Mouse (Mus musculus) lung, embryonic 15.5 days (tissue): ENCODE results near the gene Gm20503. TPM values are rescaled to one million over a fixed set of nuclear protein-coding genes. Genes with fewer than 3 reads are reported as not detected.

Experiments
- ATAC-seq: fragments of 200-750 bp; cut with Nextera tagmentation; 2 replicates; pipeline ENCODE4 v1.8.0; 2017; ENCODE audit warnings: moderate number of reproducible peaks, borderline replicate concordance; ENCODE audit not compliant: low FRiP score, low TSS enrichment; ENCODE audit errors: extremely low read depth
- H3K27ac ChIP-seq: fragments of 300-500 bp; sonication (generic); 2 replicates; pipeline ENCODE4 v1.5.1; 2015; ENCODE audit warnings: moderate library complexity, mild to moderate bottlenecking, inconsistent platforms
- H3K27me3 ChIP-seq: fragments of 300-500 bp; sonication (generic); 2 replicates; pipeline ENCODE4 v1.6.1; 2015; ENCODE audit warnings: inconsistent platforms
- H3K36me3 ChIP-seq: fragments of 300-500 bp; sonication (generic); 2 replicates; pipeline ENCODE4 v1.6.1; 2015; ENCODE audit warnings: inconsistent platforms
- H3K4me1 ChIP-seq: fragments of 300-500 bp; sonication (generic); 2 replicates; pipeline ENCODE4 v1.6.1; 2015; ENCODE audit warnings: inconsistent platforms
- H3K4me2 ChIP-seq: fragments of 300-500 bp; sonication (generic); 2 replicates; pipeline ENCODE4 v1.6.1; 2015; ENCODE audit warnings: inconsistent platforms, mild to moderate bottlenecking, moderate library complexity
- H3K4me3 ChIP-seq: fragments of 300-500 bp; sonication (generic); 2 replicates; pipeline ENCODE4 v1.5.1; 2015; ENCODE audit warnings: mild to moderate bottlenecking, inconsistent platforms
- H3K9ac ChIP-seq: fragments of 300-500 bp; sonication (generic); 2 replicates; pipeline ENCODE4 v1.6.1; 2015; ENCODE audit warnings: inconsistent platforms
- H3K9me3 ChIP-seq: fragments of 300-500 bp; sonication (generic); 2 replicates; pipeline ENCODE4 v1.6.1; 2016; ENCODE audit warnings: inconsistent platforms
- WGBS: fragments of 180-500 bp; shearing (Covaris S2); methylation state at CpG from one replicate; pipeline ENCODE4 v1.1.7; 2015; 5-methylcytosine and 5-hydroxymethylcytosine counted together
- polyA plus RNA-seq: library from polyadenylated mRNA; unstranded; fragments of >200 nt; fragmentation: Nextera tagmentation; extraction: Ambion mirVana; gene quantifications from 2 replicates; pipeline ENCODE4 v1.2.1, GENCODE M21; 2015

The Gm20503 gene
- polyA plus RNA-seq, 1 experiment from 2014 or later, result 15.2 TPM

- ATAC-seq, result no peak
- Histone ChIP-seq H3K9ac (no peak overlapping the region), H3K27ac (no peak overlapping the region), H3K36me3 (peaks cover 3% of the 10 kb centered on the region; the same call in 1 of the 2 replicates), H3K9me3 (no peaks in the 10 kb centered on the region), H3K4me1 (peaks cover 8% of the 10 kb centered on the region), H3K27me3 (no peaks in the 10 kb centered on the region), H3K4me3 (no peak overlapping the region), H3K4me2 (no peak overlapping the region)
- WGBS, result 77% methylated on average over 11 of the region's 11 CpGs
Observed at GRCm38 (mm10) chr4:59040397-59041287, 37.6 kb downstream of the Gm20503 start.

DNA sequence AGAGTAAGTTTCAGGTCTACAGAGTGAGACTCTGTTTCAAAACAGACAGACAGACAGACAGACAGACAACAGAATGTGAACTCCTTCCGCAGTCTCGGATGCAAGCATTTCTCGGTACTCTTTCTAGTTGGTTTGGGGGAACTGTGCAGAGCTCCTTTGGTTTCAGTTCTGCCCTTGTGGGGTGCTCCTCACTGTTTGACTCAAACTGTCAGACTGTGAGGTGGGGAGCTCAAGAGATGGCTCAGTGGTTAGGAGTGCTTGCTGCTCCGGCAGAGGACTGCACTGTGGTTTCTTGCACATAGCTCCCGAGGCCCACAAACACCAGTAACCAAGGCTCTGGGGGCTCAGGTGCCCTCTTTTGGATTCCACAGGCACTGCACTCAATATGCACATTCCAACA, 40.1 kb downstream of the Gm20503 start:
- Histone ChIP-seq H3K4me3 (no peak overlapping the region), H3K36me3 (peaks cover 3% of the 10 kb centered on the region; the same call in 1 of the 2 replicates), H3K9ac (no peak overlapping the region), H3K4me1 (no peaks in the 10 kb centered on the region), H3K27me3 (no peaks in the 10 kb centered on the region), H3K9me3 (no peaks in the 10 kb centered on the region), H3K27ac (no peak overlapping the region), H3K4me2 (no peak overlapping the region)
- ATAC-seq, result no peak
- WGBS, result 87% methylated on average over 5 of the region's 5 CpGs

- no peak for ATAC-seq
- H3K4me3 ChIP-seq, result no peak overlapping the region
- no peak overlapping the region for H3K27ac ChIP-seq
- WGBS, result 58% methylated on average over 6 of the region's 6 CpGs
- no peak overlapping the region for H3K9ac ChIP-seq
- H3K9me3 ChIP-seq, result no peaks in the 10 kb centered on the region
- no peaks in the 10 kb centered on the region for H3K4me1 ChIP-seq
- no peaks in the 10 kb centered on the region for H3K27me3 ChIP-seq
- no peak overlapping the region for H3K4me2 ChIP-seq
- peaks cover 3% of the 10 kb centered on the region; the same call in 1 of the 2 replicates for H3K36me3 ChIP-seq
Observed at GRCm38 (mm10) chr4:59043891-59044290, 40.9 kb downstream of the Gm20503 start.

GRCm38 (mm10) chr4:59047222-59047621, 44.2 kb downstream of the Gm20503 start:
- H3K4me3 ChIP-seq, result no peak overlapping the region
- no peaks in the 10 kb centered on the region for H3K36me3 ChIP-seq
- ATAC-seq, result no peak
- no peak overlapping the region for H3K4me2 ChIP-seq
- H3K27me3 ChIP-seq, result no peaks in the 10 kb centered on the region
- no peaks in the 10 kb centered on the region for H3K4me1 ChIP-seq
- no peak overlapping the region for H3K27ac ChIP-seq
- no peaks in the 10 kb centered on the region for H3K9me3 ChIP-seq
- 51% methylated on average over 3 of the region's 3 CpGs for WGBS
- H3K9ac ChIP-seq, result no peak overlapping the region

GRCm38 (mm10) chr4:59051081-59051480, 48.1 kb downstream of the Gm20503 start:
- Histone ChIP-seq H3K36me3 (no peaks in the 10 kb centered on the region), H3K4me2 (no peak overlapping the region), H3K4me3 (no peak overlapping the region), H3K9me3 (no peaks in the 10 kb centered on the region), H3K9ac (no peak overlapping the region), H3K27me3 (no peaks in the 10 kb centered on the region), H3K4me1 (no peaks in the 10 kb centered on the region), H3K27ac (no peak overlapping the region)
- 82% methylated on average over 1 of the region's 1 CpGs for WGBS
- ATAC-seq, result no peak

DNA sequence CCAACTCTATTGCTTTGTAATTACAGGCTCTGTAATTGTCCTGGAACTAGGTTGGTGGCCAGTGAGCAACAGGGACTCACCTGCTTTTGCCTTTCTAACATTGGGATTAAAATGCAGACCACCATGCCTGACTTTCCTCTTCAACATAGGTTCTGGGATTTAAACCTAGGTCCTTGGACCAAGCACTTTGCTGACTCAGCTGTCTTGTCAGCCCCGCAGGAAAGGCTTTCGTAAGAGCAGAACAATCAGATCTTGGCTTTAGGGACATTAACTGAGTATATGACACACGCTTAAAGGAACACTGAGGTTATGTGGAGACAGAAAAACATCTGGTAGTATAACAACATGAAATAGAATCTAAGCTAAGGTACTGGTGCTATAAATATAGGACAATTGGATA, 54.9 kb downstream of the Gm20503 start:
- Histone ChIP-seq H3K4me1 (no peaks in the 10 kb centered on the region), H3K9me3 (no peaks in the 10 kb centered on the region), H3K4me3 (no peak overlapping the region), H3K4me2 (no peak overlapping the region), H3K27ac (no peak overlapping the region), H3K36me3 (no peaks in the 10 kb centered on the region), H3K9ac (no peak overlapping the region), H3K27me3 (no peaks in the 10 kb centered on the region)
- 79% methylated on average over 3 of the region's 3 CpGs for WGBS
- ATAC-seq, result no peak

DNA sequence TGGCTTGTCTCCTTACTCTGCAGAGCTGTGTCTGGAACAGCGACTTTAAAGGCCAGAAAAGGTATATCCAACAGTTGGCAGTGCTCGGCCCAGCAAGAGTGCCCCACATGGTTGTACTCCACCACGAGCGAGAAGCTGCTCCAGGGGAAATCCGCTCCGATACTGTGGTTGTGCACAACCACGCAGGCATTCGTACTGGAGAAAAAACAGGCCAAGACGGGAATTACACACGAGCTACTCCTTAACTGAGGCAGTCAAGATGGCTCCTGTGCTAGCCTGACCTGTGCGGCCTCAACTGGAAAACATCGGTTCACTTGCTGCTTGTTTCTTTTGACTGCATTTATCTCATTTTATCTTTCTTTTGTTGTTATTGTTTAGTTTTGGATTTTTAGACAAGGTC, 59.5 kb downstream of the Gm20503 start:
- Histone ChIP-seq H3K9ac (no peak overlapping the region), H3K4me1 (no peaks in the 10 kb centered on the region), H3K36me3 (no peaks in the 10 kb centered on the region), H3K4me3 (no peak overlapping the region), H3K27ac (no peak overlapping the region), H3K27me3 (no peaks in the 10 kb centered on the region), H3K4me2 (no peak overlapping the region), H3K9me3 (no peaks in the 10 kb centered on the region)
- 76% methylated on average over 12 of the region's 12 CpGs for WGBS
- ATAC-seq, result no peak

- Histone ChIP-seq H3K27ac (no peak overlapping the region), H3K4me3 (no peak overlapping the region), H3K9ac (no peak overlapping the region), H3K9me3 (no peaks in the 10 kb centered on the region), H3K27me3 (no peaks in the 10 kb centered on the region), H3K36me3 (no peaks in the 10 kb centered on the region), H3K4me2 (no peak overlapping the region), H3K4me1 (no peaks in the 10 kb centered on the region)
- 28% methylated on average over 3 of the region's 3 CpGs for WGBS
- no peak for ATAC-seq
Observed at GRCm38 (mm10) chr4:59069276-59069675, 66.3 kb downstream of the Gm20503 start.

DNA sequence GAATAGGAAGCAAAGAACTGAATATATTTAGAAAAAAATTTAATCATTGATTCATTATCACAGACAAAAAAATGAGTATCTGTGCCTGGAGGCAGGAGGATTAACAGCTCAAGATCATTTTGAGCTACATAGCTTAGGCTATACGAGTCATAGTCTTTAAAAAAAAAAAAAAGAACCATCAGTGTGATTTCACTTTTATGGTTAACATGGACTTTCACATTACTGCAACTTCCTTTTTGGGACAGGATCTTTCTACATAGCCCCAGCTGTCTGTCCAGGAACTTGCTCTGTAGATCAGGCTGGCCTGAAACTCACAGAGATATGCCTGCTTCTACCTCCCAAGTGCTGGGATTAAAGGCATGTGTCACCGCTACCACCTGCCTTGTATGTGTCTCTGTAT, 80.4 kb downstream of the Gm20503 start:
- Histone ChIP-seq H3K4me2 (no peak overlapping the region), H3K36me3 (no peaks in the 10 kb centered on the region), H3K9ac (no peak overlapping the region), H3K27me3 (no peaks in the 10 kb centered on the region), H3K9me3 (no peaks in the 10 kb centered on the region), H3K4me3 (no peak overlapping the region), H3K27ac (no peak overlapping the region), H3K4me1 (no peaks in the 10 kb centered on the region)
- no peak for ATAC-seq
- WGBS, result 75% methylated on average over 2 of the region's 2 CpGs

DNA sequence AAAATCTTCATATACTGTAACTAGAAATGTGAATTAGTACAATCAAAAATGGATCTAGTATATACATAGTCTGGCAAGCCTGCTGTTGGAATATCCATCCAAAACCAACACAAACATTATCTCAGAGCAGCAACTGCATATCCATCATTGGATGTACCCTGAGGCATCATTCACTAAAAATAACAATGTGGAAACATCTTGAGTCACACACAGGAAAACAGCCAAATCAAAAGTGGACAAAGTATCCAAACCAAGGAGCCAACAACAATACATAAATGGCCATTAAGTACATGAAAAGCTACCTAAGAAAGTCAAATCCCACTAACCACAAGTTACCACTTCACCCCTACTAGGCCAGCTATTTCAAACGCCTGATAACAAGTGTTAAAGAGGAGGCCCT, 86.4 kb downstream of the Gm20503 start:
- no peaks in the 10 kb centered on the region for H3K4me1 ChIP-seq
- no peak overlapping the region for H3K4me3 ChIP-seq
- no peaks in the 10 kb centered on the region for H3K36me3 ChIP-seq
- no peak overlapping the region for H3K27ac ChIP-seq
- no peak overlapping the region for H3K9ac ChIP-seq
- 21% methylated on average over 1 of the region's 1 CpGs for WGBS
- ATAC-seq, result no peak
- no peaks in the 10 kb centered on the region for H3K27me3 ChIP-seq
- no peaks in the 10 kb centered on the region for H3K9me3 ChIP-seq
- no peak overlapping the region for H3K4me2 ChIP-seq
